Mouse (Mus musculus) activated CD4-positive, CD25-positive, alpha-beta regulatory T cell, adult 9 weeks (primary cell): ENCODE data around the gene Brinp1. TPM values are rescaled to one million over a fixed set of nuclear protein-coding genes. Genes with fewer than 3 reads are reported as not detected.

Experiments
- polyA plus RNA-seq: library from polyadenylated mRNA; unstranded; fragments of 100-300 nt; shearing (Covaris generic); gene quantifications from one replicate; pipeline ENCODE4 v1.2.1, GENCODE M21; 2017

Gene Brinp1
- not detected for polyA plus RNA-seq

GRCm38 (mm10) chr4:68954322-68954901 lies at the start of gene Brinp1:
Gene Brinp1, minus strand, starts transcription at chr4:68954397.

